Mouse (Mus musculus) limb, embryonic 12.5 days (tissue): ENCODE results near the gene Pde4dip. TPM values are rescaled to one million over a fixed set of nuclear protein-coding genes. Genes with fewer than 3 reads are reported as not detected.

Experiments
- ATAC-seq: fragments of 200-750 bp; cut with Nextera tagmentation; 2 replicates; pipeline ENCODE4 v1.8.0; 2017; ENCODE audit warnings: low read depth, moderate TSS enrichment; ENCODE audit not compliant: insufficient number of reproducible peaks, insufficient read depth, low FRiP score, low TSS enrichment
- H3K27ac ChIP-seq: fragments of 300-500 bp; sonication (generic); 2 replicates; pipeline ENCODE4 v1.5.1; 2016; ENCODE audit warnings: mild to moderate bottlenecking, moderate library complexity
- H3K27me3 ChIP-seq: fragments of 300-500 bp; sonication (generic); 2 replicates; pipeline ENCODE4 v1.6.1; 2016; ENCODE audit warnings: mild to moderate bottlenecking, moderate library complexity
- H3K36me3 ChIP-seq: fragments of 300-500 bp; sonication (generic); 2 replicates; pipeline ENCODE4 v1.6.1; 2016; ENCODE audit warnings: mild to moderate bottlenecking, moderate library complexity
- H3K4me1 ChIP-seq: fragments of 300-500 bp; sonication (generic); replicated peaks from 2 replicates; pipeline ENCODE4 v1.6.1; 2016
- H3K4me2 ChIP-seq: fragments of 300-500 bp; sonication (generic); 2 replicates; pipeline ENCODE4 v1.6.1; 2016; ENCODE audit warnings: mild to moderate bottlenecking, moderate library complexity
- H3K4me3 ChIP-seq: fragments of 300-500 bp; sonication (generic); replicated peaks from 2 replicates; pipeline ENCODE4 v1.5.1; 2016; ENCODE audit warnings: mild to moderate bottlenecking
- H3K9ac ChIP-seq: fragments of 300-500 bp; sonication (generic); replicated peaks from 2 replicates; pipeline ENCODE4 v1.6.1; 2016; ENCODE audit warnings: mild to moderate bottlenecking, moderate library complexity
- H3K9me3 ChIP-seq: fragments of 300-500 bp; sonication (generic); 2 replicates; pipeline ENCODE4 v1.6.1; 2016; ENCODE audit warnings: mild to moderate bottlenecking, moderate library complexity
- WGBS: fragments of 180-500 bp; shearing (Covaris S2); methylation state at CpG from one replicate; pipeline ENCODE4 v1.1.7; 2016; 5-methylcytosine and 5-hydroxymethylcytosine counted together
- polyA plus RNA-seq: library from polyadenylated mRNA; unstranded; fragments of >200 nt; fragmentation: Nextera tagmentation; extraction: Ambion mirVana; gene quantifications from 2 replicates; pipeline ENCODE4 v1.2.1, GENCODE M21; 2016

Pde4dip gene
- polyA plus RNA-seq, 1 experiment from 2014 or later: 31.9 TPM

DNA sequence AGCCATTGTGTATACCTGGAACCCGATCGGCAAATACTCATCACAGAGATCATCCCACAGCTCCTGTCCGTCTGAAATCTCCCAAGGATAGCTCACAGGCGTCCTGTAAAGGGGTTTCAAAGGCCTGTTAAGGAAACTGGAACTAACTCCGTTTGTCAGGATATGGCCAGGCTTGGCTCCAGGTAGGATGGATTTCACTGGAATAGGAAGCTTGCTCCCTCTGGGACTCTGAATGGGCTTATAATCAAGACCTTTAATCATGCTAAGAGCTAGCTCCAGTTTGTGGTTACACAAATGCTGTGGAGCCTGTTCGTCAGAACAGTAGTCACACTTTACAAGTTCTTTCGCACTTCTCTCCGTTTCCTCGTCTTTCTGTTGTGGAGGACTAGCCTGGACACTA is 122.0 kb downstream of the Pde4dip start:
- peak overlapping the region; percentile 67 for H3K4me2 ChIP-seq
- no peak overlapping the region for H3K27ac ChIP-seq
- H3K4me3 ChIP-seq: peak overlapping the region; percentile 75
- H3K36me3 ChIP-seq: no peaks in the 10 kb centered on the region
- 50% methylated on average over 9 of the region's 9 CpGs for WGBS
- no peaks in the 10 kb centered on the region for H3K27me3 ChIP-seq
- H3K4me1 ChIP-seq: peaks cover 40% of the 10 kb centered on the region
- ATAC-seq: no peak
- no peaks in the 10 kb centered on the region for H3K9me3 ChIP-seq
- H3K9ac ChIP-seq: peak overlapping the region; percentile 76

DNA sequence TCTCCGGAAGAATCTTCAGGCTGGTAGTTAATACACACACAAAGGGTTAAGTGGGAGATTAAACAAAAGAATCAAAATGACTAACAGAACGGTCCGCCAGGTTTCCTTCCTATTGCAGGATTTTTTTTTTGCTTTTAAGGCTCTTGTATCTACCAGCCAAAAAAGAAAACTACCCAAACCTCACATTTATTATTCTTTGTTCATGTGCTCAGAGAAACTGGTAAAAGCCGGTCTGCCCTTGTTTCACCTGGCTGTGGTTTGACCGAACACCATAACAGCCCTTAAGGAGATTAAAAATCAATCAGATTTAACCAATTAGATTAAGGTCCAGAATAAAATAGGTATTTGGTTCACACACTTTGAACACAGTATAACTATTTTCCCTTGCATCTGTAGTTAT is 124.4 kb downstream of the Pde4dip start:
- no peak overlapping the region for H3K27ac ChIP-seq
- H3K4me2 ChIP-seq: peak overlapping the region; percentile 26
- ATAC-seq: no peak
- no peaks in the 10 kb centered on the region for H3K36me3 ChIP-seq
- peaks cover 51% of the 10 kb centered on the region for H3K4me1 ChIP-seq
- H3K9ac ChIP-seq: no peak overlapping the region
- H3K9me3 ChIP-seq: no peaks in the 10 kb centered on the region
- no peak overlapping the region for H3K4me3 ChIP-seq
- no peaks in the 10 kb centered on the region for H3K27me3 ChIP-seq
- WGBS: 79% methylated on average over 5 of the region's 5 CpGs

- Histone ChIP-seq H3K27me3 (no peaks in the 10 kb centered on the region), H3K36me3 (peaks cover 16% of the 10 kb centered on the region), H3K4me1 (peaks cover 49% of the 10 kb centered on the region), H3K9ac (no peak overlapping the region), H3K4me3 (no peak overlapping the region), H3K9me3 (no peaks in the 10 kb centered on the region), H3K4me2 (no peak overlapping the region), H3K27ac (no peak overlapping the region)
- WGBS: 89% methylated on average over 6 of the region's 6 CpGs
- no peak for ATAC-seq
Observed at GRCm38 (mm10) chr3:97761951-97762350, 126.6 kb downstream of the Pde4dip start.

DNA sequence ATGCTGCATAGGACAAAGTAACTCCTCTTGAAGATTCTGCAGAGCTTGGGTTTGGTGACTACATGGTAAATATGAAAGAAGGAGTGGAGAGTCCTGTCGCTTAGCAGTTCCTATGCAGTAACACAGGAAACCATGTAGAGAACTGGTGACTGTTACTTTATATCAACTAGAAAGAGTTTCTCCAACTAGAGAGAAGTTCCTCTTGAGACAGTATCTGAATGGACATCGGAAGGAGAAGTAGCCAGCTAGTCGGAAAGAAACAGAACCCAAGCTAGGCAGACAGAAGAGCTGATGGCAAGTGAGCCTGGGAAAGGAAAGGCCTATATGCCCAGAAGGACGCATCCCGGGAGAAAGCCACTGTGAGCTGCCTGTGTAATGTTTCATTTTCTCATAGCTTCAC is 127.3 kb downstream of the Pde4dip start:
- no peak overlapping the region for H3K27ac ChIP-seq
- no peak overlapping the region for H3K4me2 ChIP-seq
- H3K9me3 ChIP-seq: no peaks in the 10 kb centered on the region
- ATAC-seq: no peak
- H3K4me3 ChIP-seq: no peak overlapping the region
- peaks cover 41% of the 10 kb centered on the region for H3K4me1 ChIP-seq
- peaks cover 23% of the 10 kb centered on the region for H3K36me3 ChIP-seq
- no peaks in the 10 kb centered on the region for H3K27me3 ChIP-seq
- no peak overlapping the region for H3K9ac ChIP-seq
- 94% methylated on average over 5 of the region's 5 CpGs for WGBS

GRCm38 (mm10) chr3:97759846-97760245 is 128.7 kb downstream of the Pde4dip start:
- Histone ChIP-seq H3K27me3 (no peaks in the 10 kb centered on the region), H3K36me3 (peaks cover 34% of the 10 kb centered on the region), H3K27ac (peak overlapping the region; percentile 53), H3K4me1 (peaks cover 31% of the 10 kb centered on the region), H3K9me3 (no peaks in the 10 kb centered on the region), H3K9ac (no peak overlapping the region), H3K4me2 (peak overlapping the region; percentile 32), H3K4me3 (no peak overlapping the region)
- ATAC-seq: peak; percentile 84; the same call in 1 of the 2 replicates
- WGBS: 14% methylated on average over 5 of the region's 5 CpGs

GRCm38 (mm10) chr3:97757501-97757900 is 131.0 kb downstream of the Pde4dip start:
- H3K9ac ChIP-seq: no peak overlapping the region
- ATAC-seq: no peak
- no peaks in the 10 kb centered on the region for H3K27me3 ChIP-seq
- H3K4me2 ChIP-seq: no peak overlapping the region
- H3K27ac ChIP-seq: no peak overlapping the region
- WGBS: 95% methylated on average over 10 of the region's 10 CpGs
- peaks cover 17% of the 10 kb centered on the region for H3K4me1 ChIP-seq
- H3K36me3 ChIP-seq: peaks cover 57% of the 10 kb centered on the region
- H3K4me3 ChIP-seq: no peak overlapping the region
- H3K9me3 ChIP-seq: no peaks in the 10 kb centered on the region

DNA sequence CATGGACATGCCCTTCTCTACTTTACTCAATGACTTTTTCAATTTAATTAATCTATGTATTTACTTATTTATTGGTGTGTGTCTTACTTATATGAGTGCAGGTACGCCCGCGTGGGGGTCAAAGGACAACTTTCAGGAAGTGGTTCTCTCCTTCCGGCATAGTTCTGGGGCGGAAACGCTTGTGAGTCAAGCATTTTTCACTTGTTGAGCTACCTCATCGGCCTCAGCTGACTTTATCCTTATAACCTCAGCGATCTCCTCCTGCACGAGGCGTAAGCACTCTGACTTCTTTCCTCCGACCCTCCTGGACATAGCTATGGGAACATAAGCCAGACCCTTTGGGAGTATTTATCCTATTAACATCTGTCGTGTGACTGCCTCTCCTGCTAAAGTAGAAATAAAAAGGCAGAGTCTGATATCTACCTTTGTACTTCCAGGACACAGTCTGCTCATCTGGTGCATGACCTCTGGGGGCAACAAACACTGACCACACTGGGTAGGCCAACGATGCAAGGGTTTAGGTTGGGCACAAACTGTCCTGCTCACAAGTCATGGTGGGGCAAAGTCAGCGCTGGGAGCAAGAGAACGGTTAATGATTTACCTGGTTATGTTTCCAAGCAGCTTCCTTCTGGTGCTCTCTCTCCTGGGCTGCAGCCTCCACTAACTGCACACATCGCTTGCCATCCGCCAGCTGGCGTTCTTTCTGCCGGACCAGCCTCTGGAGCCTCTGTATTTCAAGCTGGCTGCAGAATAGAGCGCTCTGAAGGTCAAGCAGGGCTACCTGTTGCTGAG is 132.0 kb downstream of the Pde4dip start:
- WGBS: 86% methylated on average over 20 of the region's 20 CpGs
- Histone ChIP-seq H3K4me1 (peaks cover 11% of the 10 kb centered on the region), H3K4me3 (no peak overlapping the region), H3K36me3 (peaks cover 67% of the 10 kb centered on the region), H3K4me2 (no peak overlapping the region), H3K27me3 (no peaks in the 10 kb centered on the region), H3K9me3 (no peaks in the 10 kb centered on the region), H3K27ac (no peak overlapping the region), H3K9ac (no peak overlapping the region)
- no peak for ATAC-seq

DNA sequence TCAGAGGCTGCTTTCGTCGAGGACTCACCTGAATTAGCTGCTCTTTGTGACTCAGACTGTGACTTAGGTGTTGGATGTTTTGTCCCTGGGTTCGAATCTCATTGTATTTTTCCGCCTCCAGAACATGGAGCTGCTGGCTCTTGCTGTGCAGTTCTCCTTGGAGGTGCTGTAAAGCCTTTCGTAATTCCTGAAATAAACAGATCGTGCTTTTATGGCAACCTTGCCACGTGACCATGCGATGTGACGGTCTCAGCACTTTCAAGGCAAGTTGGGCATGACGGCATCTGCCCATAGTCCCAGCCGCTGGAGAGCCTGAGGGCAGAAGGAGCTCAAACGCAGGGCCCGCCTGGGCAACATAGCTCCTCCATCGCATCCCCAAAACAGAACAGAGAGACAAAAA is 133.1 kb downstream of the Pde4dip start:
- no peak overlapping the region for H3K4me2 ChIP-seq
- H3K27ac ChIP-seq: no peak overlapping the region
- no peak overlapping the region for H3K4me3 ChIP-seq
- no peak overlapping the region for H3K9ac ChIP-seq
- no peak for ATAC-seq
- no peaks in the 10 kb centered on the region for H3K9me3 ChIP-seq
- peaks cover 78% of the 10 kb centered on the region for H3K36me3 ChIP-seq
- peaks cover 10% of the 10 kb centered on the region for H3K4me1 ChIP-seq
- H3K27me3 ChIP-seq: no peaks in the 10 kb centered on the region
- 89% methylated on average over 14 of the region's 14 CpGs for WGBS

GRCm38 (mm10) chr3:97752901-97753300 is 135.6 kb downstream of the Pde4dip start:
- no peak overlapping the region for H3K4me3 ChIP-seq
- peaks cover 95% of the 10 kb centered on the region for H3K36me3 ChIP-seq
- no peak for ATAC-seq
- no peak overlapping the region for H3K27ac ChIP-seq
- 78% methylated on average over 3 of the region's 3 CpGs for WGBS
- H3K4me2 ChIP-seq: no peak overlapping the region
- no peaks in the 10 kb centered on the region for H3K9me3 ChIP-seq
- H3K27me3 ChIP-seq: no peaks in the 10 kb centered on the region
- no peak overlapping the region for H3K9ac ChIP-seq
- H3K4me1 ChIP-seq: no peaks in the 10 kb centered on the region

GRCm38 (mm10) chr3:97751566-97751965 is 136.9 kb downstream of the Pde4dip start:
- H3K27ac ChIP-seq: no peak overlapping the region
- 93% methylated on average over 21 of the region's 21 CpGs for WGBS
- no peak for ATAC-seq
- no peak overlapping the region for H3K9ac ChIP-seq
- no peak overlapping the region for H3K4me2 ChIP-seq
- H3K36me3 ChIP-seq: peaks cover 94% of the 10 kb centered on the region
- no peaks in the 10 kb centered on the region for H3K4me1 ChIP-seq
- H3K27me3 ChIP-seq: no peaks in the 10 kb centered on the region
- no peaks in the 10 kb centered on the region for H3K9me3 ChIP-seq
- no peak overlapping the region for H3K4me3 ChIP-seq

DNA sequence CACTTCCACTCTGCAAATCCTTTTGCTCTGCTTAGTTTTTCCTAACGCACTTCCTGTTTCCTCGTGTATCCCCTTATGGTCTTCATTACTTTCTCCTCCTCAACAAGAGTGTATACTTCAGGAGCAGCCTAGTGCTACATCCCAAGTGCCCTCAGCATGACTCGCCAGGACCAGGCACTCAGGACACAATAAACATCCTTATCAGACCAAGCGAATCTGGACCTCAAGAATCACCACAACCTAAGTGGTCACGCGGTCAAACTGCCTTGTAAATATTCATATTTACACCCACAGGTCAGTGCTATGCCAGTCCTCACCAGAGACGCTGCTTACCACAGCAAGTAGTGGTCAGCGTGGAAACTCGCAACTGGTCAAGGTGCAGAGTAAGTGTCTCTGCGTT is 139.7 kb downstream of the Pde4dip start:
- Histone ChIP-seq H3K9me3 (no peaks in the 10 kb centered on the region), H3K9ac (no peak overlapping the region), H3K36me3 (peaks cover 97% of the 10 kb centered on the region), H3K4me3 (no peak overlapping the region), H3K4me1 (no peaks in the 10 kb centered on the region), H3K4me2 (no peak overlapping the region), H3K27me3 (no peaks in the 10 kb centered on the region), H3K27ac (no peak overlapping the region)
- 86% methylated on average over 10 of the region's 10 CpGs for WGBS
- ATAC-seq: no peak

DNA sequence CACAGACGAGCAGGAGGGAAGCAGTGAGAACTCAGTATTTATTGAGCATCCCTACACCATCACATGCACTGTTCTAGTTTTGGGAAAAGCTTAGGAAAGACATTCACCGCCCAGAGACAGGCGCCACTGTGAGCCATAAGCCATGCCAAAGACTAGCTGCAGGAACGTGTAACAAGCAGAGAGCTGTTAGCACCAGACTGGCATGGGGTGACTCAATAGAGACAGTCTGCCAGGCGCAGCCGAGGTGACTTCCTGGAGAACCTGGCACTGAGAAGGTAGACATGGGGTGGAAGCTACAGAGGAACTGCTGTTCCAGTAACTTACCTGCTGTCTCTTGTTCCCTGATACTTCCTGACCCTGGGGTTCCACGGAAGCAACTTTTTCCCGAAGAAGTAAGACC is 145.7 kb downstream of the Pde4dip start:
- H3K4me2 ChIP-seq: no peak overlapping the region
- no peak for ATAC-seq
- H3K4me3 ChIP-seq: no peak overlapping the region
- no peaks in the 10 kb centered on the region for H3K4me1 ChIP-seq
- H3K9ac ChIP-seq: no peak overlapping the region
- H3K27ac ChIP-seq: no peak overlapping the region
- H3K27me3 ChIP-seq: no peaks in the 10 kb centered on the region
- WGBS: 93% methylated on average over 8 of the region's 8 CpGs
- peaks cover 93% of the 10 kb centered on the region for H3K36me3 ChIP-seq
- H3K9me3 ChIP-seq: no peaks in the 10 kb centered on the region
